Mouse (Mus musculus): Measurements from ENCODE around the gene Cyp2e1. TPM values are rescaled to one million over a fixed set of nuclear protein-coding genes. Genes with fewer than 3 reads are reported as not detected.

Gene Cyp2e1
- total and polyA plus RNA-seq, 2 experiments, result 2,859 to 4,003 TPM

DNA sequence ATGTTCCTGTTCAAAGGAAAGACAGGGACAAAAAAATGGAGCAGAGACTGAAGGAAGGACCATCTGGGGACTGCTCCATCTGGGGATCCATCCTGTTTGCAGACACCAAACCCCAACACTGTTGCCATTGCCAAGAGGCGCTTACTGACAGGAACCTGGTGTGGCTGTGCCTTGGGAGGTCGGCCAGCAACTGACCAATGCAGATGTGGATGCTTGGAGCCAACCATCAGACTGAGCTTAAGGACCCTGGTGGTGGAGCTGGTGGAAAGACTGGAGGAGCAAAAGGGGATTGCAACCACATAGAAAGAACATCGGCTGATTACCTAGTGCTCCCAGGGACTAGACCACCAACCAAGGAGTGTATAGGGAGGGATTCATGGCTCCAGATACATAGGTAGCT is 16.1 kb upstream of the Cyp2e1 start:
- Histone ChIP-seq H3K79me2 (ENCODE audit: control insufficient read depth, insufficient read depth, low read length) (0 out of 2 replicates have a peak, but pooled peaks cover 5% of the 10 kb centered on the region), H3K36me3 (ENCODE audit: control insufficient read depth, insufficient read depth, low read length) (no peaks in the 10 kb centered on the region), H3K27ac (replicated peaks; ENCODE audit: insufficient read depth, low read depth, low read length) (peak overlapping the region; percentile 64), H3K27me3 (ENCODE audit: control insufficient read depth, insufficient read depth, low read length) (no peaks in the 10 kb centered on the region), H3K4me3 (ENCODE audit: insufficient read depth, low read depth, low read length) (no peak overlapping the region), H3K9ac (ENCODE audit: low read depth, low read length) (no peak overlapping the region), H3K4me1 (ENCODE audit: control insufficient read depth, insufficient read depth, low read length) (peaks cover 8% of the 10 kb centered on the region)
- TF ChIP-seq CTCF (IDR thresholded peaks at IDR 0.05; ENCODE audit: low read depth, low read length), result no peak
- no peak for TF ChIP-seq POLR2A (IDR thresholded peaks at IDR 0.05; ENCODE audit: extremely low read depth, insufficient read depth, low read length)
- WGBS, result 86% methylated on average over 3 of the region's 3 CpGs
- no peak for DNase-seq (ENCODE audit: extremely low read depth, low read depth, low spot score)

DNA sequence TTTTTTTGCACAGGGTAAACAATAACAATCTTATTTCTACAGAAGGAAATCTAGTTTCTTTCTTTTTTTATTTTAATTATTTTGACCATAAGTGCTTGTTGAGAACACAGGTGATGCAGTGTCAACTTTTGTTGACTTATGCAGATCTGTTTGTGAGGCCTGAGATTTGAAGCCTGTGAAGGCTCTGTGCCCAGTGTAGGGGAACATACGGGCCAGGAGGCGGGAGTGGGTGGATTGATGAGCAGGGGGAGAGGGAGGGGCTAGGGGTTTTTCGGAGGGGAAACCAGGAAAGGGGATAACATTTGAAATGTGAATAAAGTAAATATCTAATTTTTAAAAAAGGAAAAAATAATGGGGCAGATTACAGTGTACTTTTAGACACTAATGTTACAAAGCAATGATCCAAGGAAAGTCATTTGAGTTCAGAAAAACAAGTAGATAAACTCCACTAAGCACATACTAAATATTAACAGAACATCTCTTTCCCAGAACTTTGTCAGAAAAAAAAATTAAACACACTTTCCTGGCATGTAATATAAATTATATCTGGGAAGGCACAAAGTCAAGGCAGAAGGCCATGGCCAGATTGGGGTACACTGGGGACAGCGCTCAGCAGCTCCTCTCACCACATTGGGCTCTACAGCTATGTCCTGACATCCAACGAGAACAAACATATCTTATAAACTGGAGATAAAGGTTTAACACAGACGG is 15.3 kb upstream of the Cyp2e1 start:
- Histone ChIP-seq H3K27me3 (ENCODE audit: control insufficient read depth, insufficient read depth, low read length) (no peaks in the 10 kb centered on the region), H3K36me3 (ENCODE audit: control insufficient read depth, insufficient read depth, low read length) (no peaks in the 10 kb centered on the region), H3K27ac (replicated peaks; ENCODE audit: insufficient read depth, low read depth, low read length) (peak overlapping the region; percentile 46), H3K79me2 (ENCODE audit: control insufficient read depth, insufficient read depth, low read length) (0 out of 2 replicates have a peak, but pooled peaks cover 5% of the 10 kb centered on the region), H3K4me3 (ENCODE audit: insufficient read depth, low read depth, low read length) (no peak overlapping the region), H3K4me1 (ENCODE audit: control insufficient read depth, insufficient read depth, low read length) (peaks cover 8% of the 10 kb centered on the region), H3K9ac (ENCODE audit: low read depth, low read length) (no peak overlapping the region)
- peak; percentile 84 for DNase-seq (ENCODE audit: extremely low read depth, low read depth, low spot score)
- TF ChIP-seq CTCF (IDR thresholded peaks at IDR 0.05; ENCODE audit: low read depth, low read length) (no peak), POLR2A (IDR thresholded peaks at IDR 0.05; ENCODE audit: extremely low read depth, insufficient read depth, low read length) (no peak)
- 24% methylated on average over 6 of the region's 6 CpGs for WGBS

DNA sequence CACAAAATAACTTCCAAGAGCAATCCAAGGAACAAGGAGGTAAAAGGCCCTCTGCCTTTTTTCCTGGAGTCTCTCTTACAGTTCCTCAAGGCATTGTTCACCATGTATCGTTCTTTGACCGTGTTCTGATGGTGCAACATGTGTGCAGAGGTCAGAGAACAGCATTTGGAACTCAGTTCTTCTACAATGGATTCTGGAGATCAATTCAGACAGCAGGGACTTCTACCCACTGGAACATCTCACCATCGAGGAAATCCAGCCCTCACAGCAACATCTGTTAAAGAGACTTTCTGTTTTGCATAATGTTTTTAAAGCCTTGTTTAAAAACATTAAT is 14.7 kb upstream of the Cyp2e1 start:
- DNase-seq (ENCODE audit: extremely low read depth, low read depth, low spot score), result peak; percentile 92
- Histone ChIP-seq H3K27me3 (ENCODE audit: control insufficient read depth, insufficient read depth, low read length) (no peaks in the 10 kb centered on the region), H3K79me2 (ENCODE audit: control insufficient read depth, insufficient read depth, low read length) (0 out of 2 replicates have a peak, but pooled peaks cover 8% of the 10 kb centered on the region), H3K9ac (ENCODE audit: low read depth, low read length) (no peak overlapping the region), H3K4me3 (ENCODE audit: insufficient read depth, low read depth, low read length) (no peak overlapping the region), H3K4me1 (ENCODE audit: control insufficient read depth, insufficient read depth, low read length) (peaks cover 8% of the 10 kb centered on the region), H3K36me3 (ENCODE audit: control insufficient read depth, insufficient read depth, low read length) (no peaks in the 10 kb centered on the region), H3K27ac (replicated peaks; ENCODE audit: insufficient read depth, low read depth, low read length) (peak overlapping the region; percentile 46)
- 18% methylated on average over 3 of the region's 3 CpGs for WGBS
- no peak for TF ChIP-seq POLR2A (IDR thresholded peaks at IDR 0.05; ENCODE audit: extremely low read depth, insufficient read depth, low read length)
- no peak for TF ChIP-seq CTCF (IDR thresholded peaks at IDR 0.05; ENCODE audit: low read depth, low read length)

DNA sequence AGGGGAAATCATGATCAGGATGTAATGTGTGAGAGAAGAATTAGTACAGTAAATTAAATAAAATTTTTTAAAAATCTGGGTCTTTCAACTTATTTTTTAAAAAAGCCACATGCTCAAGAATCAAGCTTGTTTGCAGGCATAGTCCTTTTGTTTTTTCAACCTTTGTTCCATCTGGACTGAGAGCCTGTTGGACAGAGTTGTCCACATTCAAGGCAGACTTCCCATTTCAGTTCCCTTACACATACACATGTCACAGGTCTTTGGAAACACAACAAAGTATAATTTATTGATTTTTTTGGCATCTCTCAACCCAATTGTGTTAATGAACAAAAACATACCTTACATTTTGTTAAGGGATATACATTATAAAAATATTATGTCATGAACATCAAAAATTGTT is 9.0 kb upstream of the Cyp2e1 start:
- H3K27me3 ChIP-seq (ENCODE audit: control insufficient read depth, insufficient read depth, low read length), result no peaks in the 10 kb centered on the region
- no peak overlapping the region for H3K9ac ChIP-seq (ENCODE audit: low read depth, low read length)
- peaks cover 17% of the 10 kb centered on the region; the same call in 1 of the 2 replicates for H3K4me1 ChIP-seq (ENCODE audit: control insufficient read depth, insufficient read depth, low read length)
- DNase-seq (ENCODE audit: extremely low read depth, low read depth, low spot score), result peak; percentile 90
- H3K36me3 ChIP-seq (ENCODE audit: control insufficient read depth, insufficient read depth, low read length), result no peaks in the 10 kb centered on the region
- H3K4me3 ChIP-seq (ENCODE audit: insufficient read depth, low read depth, low read length), result no peak overlapping the region
- no peak overlapping the region; the same call in 1 of the 2 replicates for H3K27ac ChIP-seq (replicated peaks; ENCODE audit: insufficient read depth, low read depth, low read length)
- no peak for TF ChIP-seq POLR2A (IDR thresholded peaks at IDR 0.05; ENCODE audit: extremely low read depth, insufficient read depth, low read length)
- no peak for TF ChIP-seq CTCF (IDR thresholded peaks at IDR 0.05; ENCODE audit: low read depth, low read length)
- H3K79me2 ChIP-seq (ENCODE audit: control insufficient read depth, insufficient read depth, low read length), result 0 out of 2 replicates have a peak, but pooled peaks cover 3% of the 10 kb centered on the region

DNA sequence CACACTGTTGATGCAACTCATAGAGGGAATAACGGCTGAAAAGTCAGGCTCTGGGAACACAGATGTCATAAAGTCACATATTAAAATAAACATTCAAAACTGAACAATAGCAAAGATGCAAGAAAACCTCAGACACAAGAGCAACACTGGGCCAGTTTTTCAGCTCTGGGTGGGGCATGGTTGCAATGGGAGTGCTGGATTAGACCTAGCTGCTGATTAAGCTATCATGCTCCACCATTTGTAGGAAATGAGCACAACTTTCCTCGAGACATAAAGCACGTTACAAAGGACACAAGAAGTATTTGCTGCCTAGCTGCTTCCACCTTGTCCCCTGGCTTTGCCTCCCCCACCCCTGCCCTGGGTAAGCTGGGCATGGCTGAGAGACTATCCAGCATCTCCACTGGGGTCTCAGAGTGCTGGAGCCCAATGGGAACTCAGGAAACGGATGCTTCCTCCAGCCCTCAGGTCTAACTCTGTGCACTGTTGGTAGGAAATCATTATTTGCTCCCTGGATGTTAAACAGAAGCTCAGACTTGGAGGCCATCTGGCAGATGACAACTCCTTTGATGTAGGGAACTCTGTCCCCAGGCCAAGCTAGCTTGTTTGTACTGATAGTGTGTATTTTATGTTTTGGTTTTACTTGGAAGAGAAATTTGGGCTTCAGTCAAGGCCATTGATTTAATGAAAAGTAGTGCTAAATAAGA is 7.2 kb upstream of the Cyp2e1 start:
- Histone ChIP-seq H3K4me1 (ENCODE audit: control insufficient read depth, insufficient read depth, low read length) (peaks cover 15% of the 10 kb centered on the region; the same call in 1 of the 2 replicates), H3K27me3 (ENCODE audit: control insufficient read depth, insufficient read depth, low read length) (no peaks in the 10 kb centered on the region), H3K36me3 (ENCODE audit: control insufficient read depth, insufficient read depth, low read length) (no peaks in the 10 kb centered on the region), H3K9ac (ENCODE audit: low read depth, low read length) (peak overlapping the region; percentile 50), H3K27ac (replicated peaks; ENCODE audit: insufficient read depth, low read depth, low read length) (peak overlapping the region; percentile 93), H3K79me2 (ENCODE audit: control insufficient read depth, insufficient read depth, low read length) (0 out of 2 replicates have a peak, but pooled peaks cover 3% of the 10 kb centered on the region), H3K4me3 (ENCODE audit: insufficient read depth, low read depth, low read length) (peak overlapping the region; percentile 18; the same call in 1 of the 2 replicates)
- peak; percentile 99 for DNase-seq (ENCODE audit: extremely low read depth, low read depth, low spot score)
- TF ChIP-seq CTCF (IDR thresholded peaks at IDR 0.05; ENCODE audit: low read depth, low read length) (no peak), POLR2A (IDR thresholded peaks at IDR 0.05; ENCODE audit: extremely low read depth, insufficient read depth, low read length) (no peak)
- WGBS, result 16% methylated on average over 4 of the region's 4 CpGs
